Mouse (Mus musculus): ENCODE results near the gene Castor1. TPM values are rescaled to one million over a fixed set of nuclear protein-coding genes. Genes with fewer than 3 reads are reported as not detected.

The Castor1 gene
- total RNA-seq, 2 experiments from 2014 or later: 4.0 to 4.6 TPM

DNA sequence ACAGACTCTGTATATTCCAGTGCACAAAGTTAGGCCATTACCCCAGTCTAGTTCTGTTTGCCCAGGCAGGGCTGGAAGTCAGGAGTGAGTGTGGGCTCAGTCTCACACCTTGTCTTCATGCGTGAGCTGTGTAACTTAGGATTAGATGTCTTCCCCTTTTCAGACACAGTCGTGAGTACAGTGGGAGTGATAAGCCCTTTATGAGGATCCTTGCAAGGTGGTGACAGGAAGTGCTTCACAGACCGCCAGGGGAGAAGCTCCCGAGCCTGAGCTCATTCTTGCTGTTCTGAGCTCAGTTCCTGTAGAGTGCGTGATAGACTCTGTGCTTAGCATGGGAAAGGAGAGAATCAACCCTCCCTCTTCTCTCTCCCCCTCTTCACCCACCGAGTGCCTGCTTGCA is 11.5 kb upstream of the Castor1 start:
- no peak for DNase-seq

DNA sequence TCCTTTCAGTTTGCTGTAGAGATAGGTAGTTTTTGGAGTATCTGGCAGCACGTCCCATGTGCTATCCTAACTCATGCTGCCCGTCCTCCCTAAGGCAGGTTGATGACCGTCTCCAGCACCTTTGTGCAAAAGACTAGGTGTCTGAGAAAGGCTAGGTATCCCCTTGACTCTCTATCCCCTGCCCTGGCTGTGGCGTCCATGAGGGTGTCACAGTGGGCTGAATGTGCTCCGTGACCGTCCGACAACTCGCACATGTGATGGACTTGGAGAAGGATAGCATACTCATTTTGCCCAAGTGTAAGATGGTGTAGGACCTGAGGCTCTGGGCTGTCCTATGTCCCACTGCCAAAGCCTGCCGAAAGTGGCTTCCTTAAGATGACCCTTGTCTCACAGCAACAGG is 10.4 kb upstream of the Castor1 start:
- no peak for DNase-seq

DNA sequence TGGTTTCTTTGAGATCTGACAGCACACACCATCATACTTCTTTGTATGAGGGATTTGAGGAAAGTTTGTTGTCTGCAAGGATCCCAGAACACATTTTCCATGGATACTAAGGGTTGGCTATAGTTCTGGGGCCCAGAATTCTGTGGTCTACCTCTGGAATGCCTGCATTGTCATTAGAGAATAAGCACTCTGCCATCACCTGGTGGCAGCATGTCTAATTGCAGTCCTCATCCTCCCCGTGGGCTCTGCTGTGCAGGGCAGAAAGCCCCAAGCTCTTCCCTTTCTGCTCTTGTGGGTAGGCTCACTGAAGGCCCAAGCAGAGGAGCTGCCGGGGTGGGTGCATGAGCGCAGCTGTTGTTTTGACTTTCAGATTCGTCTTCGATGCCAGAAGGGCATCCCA is 8.5 kb upstream of the Castor1 start:
- DNase-seq: no peak

DNA sequence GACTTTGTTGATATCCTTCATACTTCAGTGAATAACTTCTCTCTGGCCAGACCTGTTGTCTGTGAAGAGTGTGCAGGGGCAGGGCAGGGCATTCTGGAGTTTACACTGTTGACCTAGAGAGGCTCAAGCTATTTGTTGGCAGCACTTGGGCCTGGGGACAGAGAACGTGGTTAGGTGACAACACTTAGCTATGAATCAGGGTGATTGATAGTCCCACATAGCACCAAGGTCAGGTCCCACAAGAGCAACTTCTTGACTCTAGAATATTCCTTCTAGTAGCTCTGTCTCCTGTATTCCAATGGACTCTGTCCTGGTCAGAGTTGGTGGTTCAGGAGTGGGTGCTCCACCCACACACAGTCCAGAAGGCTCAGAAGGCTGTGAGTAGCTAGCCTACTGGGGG is 7.2 kb upstream of the Castor1 start:
- peak; percentile 40 to 50 for DNase-seq

DNA sequence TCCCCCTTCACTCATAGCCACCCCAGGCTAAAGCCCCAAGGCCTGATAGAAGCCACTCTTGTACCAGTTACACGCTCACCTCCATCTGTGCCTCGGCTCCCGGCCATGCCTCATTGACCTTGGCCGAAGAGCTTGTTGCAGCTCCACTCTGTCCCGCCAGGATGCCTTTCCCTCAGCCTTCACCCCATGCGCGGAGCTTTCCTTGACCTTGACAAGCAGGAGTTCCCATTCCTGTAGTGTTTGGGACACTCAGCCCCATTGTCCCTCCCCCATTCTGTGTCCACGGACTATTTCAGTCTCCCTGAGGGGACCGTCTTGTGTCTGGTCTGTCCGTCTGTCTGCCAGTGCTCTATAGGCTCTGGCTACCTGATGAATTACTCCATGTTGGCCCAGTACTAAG is 4.9 kb upstream of the Castor1 start:
- peak; percentile 55 for DNase-seq

DNA sequence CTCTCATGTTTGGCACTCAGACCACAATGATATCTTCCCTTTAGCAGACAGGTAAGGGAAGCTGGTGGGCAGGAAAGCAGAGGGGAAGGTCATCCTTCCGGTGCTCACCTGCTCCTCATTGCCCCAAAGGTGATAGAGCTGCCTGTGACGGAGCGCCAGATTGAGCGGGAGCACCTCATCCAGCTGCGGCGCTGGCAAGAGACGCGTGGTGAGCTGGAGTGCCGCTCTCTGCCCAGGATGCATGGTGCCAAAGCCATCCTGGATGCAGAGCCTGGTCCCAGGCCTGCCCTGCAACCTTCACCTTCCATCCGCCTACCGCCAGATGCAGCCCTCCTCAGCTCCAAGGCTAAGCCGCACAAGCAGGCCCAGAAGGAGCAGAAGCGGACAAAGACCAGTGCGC is 3.5 kb upstream of the Castor1 start:
- no peak for DNase-seq

DNA sequence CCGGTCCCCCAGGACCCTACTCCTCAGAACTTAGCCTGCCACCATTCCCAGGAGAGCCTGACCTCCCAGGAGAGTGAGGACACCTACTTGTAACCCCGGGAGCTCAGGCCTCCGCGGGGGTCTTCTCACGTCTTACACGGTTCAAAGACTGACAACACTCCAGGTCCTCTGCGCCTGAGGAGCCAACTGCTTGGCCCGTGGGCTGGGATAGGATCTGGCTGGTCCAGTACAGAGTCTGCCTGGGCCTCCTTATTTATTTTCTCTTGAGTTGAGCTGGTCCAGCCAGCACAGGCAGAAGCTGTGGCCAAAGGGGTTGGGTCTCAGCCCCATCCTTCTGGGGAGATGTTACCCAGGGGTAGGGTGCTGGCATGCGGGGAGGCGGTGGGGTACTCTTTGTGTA is 3.0 kb upstream of the Castor1 start:
- no peak for DNase-seq

DNA sequence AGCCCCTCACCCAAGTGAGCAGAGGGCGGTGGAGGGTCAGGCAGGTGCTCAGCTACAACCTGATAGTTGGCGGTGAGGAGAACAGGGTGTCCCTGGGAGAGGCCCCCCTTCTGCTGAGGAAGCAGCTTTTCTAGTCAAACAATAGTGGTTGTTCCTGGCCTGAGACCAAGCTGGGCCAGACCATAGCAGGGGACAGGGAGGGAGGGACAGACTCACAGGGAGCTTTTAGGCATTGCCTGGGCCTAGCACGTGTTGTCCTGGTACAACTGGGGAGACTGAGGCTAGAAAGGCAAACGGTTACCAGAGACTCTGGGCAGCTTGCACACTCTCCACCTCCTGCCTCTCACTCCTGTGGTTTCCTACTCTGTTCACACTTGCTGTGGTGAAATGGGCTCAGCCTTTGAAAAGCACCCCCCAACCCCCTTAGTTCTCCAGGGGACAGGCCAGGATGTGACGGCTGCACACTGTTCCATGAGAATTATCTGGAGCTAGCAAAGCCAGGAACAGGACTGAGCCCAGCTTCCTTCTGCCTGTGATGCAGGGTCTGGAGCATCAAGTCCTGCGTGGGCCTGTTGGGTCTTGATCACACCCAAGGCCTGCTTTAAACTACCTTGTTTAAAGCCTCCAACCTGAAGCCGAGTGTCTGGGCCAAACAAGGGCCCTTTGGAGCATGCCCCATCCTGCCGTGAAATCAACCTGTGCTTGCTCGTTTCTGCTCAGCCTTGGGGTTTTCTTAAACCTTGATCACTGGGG is 1.6 kb upstream of the Castor1 start:
- DNase-seq: peak; percentile 52 to 59

DNA sequence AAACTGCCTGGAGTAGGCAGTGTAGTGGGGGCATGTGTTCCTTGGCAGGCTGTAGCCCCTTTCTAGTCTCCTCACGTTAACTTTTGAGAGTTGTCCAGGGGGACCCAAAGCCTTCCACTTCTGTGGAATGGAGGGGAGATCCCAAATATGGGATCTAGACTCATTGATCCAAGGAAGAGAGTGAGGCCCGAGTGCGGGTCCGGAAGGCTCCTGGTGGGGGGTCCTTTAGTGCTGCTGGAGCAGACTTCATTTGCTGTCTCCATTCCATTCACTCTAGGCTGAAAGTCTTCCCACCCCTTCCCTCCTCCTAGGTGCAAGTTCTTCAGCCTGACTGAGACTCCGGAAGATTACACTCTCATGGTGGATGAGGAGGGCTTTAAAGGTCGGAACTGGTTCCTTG is 612 bp downstream of the Castor1 start:
- DNase-seq: no peak

DNA sequence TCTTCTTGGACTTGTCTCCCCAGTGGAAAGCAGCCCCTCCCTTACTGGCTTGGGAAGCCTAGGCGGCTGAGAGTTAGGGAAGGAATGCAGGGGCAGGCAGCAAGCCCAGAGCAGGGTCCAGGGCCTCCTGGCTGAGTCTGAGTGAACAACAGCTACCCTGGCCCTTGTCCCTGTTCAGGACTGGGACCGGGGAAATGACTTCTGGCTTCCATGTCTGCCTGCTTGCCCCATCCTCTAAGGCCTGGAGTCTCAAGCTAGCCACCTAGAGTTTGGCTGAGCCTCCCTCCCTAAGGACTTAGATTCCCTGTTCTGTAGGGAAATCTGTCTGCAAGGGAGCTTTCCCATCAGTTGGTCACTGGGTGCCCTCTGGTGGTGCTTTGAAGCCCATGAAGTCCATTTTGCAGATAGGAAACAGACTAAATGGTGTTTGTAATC is 1.3 kb downstream of the Castor1 start:
- peak; percentile 80 to 87 for DNase-seq

DNA sequence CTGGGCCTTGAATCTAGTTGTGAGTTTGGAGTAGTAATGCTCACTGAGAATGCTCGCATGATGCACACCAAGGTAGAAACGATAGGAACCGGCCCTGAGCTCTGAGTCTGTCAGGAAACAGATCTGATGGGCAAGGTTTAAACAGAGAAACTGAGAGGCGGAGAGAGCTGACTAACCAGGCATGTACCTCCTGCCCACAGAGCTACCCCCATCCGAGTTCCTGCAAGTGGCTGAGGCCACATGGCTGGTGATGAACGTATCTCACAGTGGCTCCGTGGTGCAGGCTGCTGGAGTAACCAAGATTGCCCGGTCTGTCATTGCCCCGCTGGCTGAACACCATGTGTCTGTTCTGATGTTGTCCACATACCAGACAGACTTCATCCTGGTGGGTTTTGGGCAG is 1.9 kb downstream of the Castor1 start:
- no peak for DNase-seq

DNA sequence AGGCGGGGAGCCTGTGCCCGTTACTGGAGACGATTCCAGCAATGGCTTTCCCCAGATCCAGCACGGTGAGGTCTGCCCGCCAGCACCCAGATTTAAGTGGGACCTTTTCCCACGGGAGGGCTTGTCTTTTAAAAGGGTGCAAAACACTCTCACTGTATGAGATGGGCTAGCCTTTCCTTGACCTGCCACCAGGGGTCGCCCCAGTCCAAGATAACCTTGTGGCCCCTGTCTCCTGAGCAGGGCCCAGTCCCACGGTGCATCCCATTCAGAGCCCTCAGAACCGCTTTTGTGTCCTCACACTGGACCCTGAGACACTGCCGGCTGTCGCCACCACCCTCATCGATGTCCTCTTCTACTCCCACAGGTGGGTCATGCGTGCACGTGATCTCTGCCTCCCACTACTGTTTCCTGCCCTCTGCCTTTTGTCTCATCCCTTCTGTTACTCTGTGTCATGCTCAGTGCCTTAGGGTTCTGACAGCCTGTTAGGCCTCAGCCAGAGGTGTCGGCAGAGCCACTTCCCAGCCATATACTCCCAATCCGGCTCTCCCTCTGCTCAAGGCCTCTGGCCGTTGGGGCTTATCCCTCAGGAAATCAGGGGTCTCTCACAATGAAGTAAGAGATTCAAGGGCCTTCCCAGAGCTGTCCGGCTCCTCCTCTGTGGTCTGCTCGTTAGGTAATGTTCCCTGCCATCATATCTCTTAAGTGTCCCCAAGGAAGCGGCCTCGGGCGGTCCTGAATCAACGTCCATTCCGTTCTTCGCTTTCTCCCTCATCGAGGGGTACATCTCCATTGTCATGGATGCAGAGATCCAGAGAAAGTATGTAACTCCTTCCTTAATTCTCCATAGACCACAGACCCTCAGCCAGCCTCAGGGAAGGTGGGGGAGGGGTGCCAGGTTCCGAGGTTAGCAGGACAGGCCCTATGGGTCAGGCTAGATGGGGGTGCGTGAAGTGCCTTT is 2.7 kb downstream of the Castor1 start:
- DNase-seq: peak; percentile 87 to 91

DNA sequence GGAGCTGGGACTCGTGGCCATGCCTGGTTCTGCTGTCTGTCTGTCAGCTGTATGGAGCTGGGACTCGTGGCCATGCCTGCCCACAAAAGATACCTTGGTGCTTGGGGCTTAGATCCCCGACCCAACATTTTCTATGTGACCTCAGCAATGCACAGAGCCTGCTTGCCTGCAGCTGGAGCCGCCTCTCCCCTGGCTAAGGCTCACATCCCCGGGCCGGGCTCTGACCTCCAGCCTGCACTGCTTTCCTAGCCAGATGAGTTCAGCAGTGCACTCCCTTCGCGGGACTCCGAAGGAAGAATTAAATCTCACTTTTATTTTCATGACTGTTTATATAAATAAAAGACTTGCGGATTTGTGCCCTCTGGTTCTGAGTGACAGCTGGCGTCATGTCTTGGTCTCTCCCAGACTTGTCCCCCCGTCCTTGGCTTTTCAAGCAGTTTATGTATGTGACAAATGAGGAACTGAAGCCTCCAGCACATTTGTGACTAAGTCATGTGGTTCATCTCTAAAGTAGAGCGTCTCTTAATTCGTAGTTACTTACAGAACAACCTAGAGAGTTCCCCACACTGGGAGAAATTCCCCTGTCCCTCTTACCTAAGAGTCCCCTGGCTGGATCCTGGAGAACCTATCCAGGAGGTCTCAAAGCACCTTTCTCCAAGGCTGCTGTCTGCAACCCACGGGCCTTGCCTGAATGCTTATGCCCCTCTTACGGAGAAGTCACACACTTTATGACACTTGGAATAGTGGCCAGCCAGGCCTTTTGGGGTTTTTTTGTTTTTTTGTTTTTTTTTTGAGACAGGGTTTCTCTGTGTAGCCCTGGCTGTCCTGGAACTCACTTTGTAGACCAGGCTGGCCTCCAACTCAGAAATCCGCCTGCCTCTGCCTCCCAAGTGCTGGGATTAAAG is 4.3 kb downstream of the Castor1 start:
- DNase-seq: no peak

DNA sequence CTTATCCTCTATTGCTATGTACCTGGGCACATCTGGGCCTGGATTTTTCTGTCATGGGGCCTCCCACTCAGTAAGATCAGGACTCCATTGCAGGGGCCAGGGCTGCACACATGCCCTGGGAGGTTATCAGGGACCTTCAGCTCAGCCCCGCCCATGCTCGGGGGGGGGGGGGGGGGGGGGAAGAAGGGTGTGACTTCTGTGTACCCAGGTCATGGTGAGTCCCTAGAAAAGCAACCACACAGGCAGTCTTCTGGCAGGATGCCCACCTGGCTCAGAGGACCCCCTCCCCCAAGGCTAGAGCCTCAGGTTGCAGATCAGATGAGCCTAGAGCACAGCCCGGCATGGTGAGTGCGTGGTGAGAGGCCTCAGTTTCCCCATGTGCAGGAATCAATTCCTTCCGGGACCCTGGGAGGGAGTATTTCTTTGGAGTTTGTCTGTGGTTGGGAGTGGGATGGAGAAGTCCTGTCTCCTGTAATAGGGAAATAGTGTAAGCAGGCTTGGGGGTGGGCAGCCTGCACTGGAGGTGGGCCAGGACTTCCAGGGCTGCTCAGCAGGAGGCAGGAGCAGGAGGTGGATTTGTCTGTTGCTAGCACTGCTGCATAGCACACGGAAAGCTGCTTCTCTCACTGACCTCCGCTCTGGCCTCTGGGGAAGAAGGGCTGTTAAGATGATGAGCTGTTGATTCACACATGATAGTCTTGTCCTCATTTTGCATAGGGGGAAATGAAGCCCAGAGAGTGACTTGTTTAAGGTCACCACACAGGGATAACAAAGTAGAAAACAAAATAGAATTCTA is 5.6 kb downstream of the Castor1 start:
- DNase-seq: no peak

DNA sequence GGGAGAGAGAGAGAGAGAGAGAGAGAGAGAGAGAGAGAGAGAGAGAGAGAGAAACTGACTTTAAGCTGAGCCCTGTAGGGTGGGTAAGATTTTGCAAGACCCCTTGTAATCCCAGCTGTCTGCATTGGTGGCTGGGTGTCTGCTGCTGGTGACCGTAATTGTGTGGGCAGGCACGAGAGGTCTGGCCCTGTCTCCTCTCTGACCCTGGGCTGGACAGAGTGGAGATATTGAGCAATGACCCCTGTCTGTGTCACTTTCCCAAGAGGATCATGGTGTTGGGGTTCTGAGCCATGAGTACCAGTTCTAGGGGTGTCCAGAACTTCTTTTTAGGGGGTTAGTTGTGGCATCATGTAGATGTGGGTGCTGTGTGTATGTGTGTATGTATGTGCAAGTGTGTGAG is 6.2 kb downstream of the Castor1 start:
- peak in 1 of 2 experiments; percentile 54 for DNase-seq

DNA sequence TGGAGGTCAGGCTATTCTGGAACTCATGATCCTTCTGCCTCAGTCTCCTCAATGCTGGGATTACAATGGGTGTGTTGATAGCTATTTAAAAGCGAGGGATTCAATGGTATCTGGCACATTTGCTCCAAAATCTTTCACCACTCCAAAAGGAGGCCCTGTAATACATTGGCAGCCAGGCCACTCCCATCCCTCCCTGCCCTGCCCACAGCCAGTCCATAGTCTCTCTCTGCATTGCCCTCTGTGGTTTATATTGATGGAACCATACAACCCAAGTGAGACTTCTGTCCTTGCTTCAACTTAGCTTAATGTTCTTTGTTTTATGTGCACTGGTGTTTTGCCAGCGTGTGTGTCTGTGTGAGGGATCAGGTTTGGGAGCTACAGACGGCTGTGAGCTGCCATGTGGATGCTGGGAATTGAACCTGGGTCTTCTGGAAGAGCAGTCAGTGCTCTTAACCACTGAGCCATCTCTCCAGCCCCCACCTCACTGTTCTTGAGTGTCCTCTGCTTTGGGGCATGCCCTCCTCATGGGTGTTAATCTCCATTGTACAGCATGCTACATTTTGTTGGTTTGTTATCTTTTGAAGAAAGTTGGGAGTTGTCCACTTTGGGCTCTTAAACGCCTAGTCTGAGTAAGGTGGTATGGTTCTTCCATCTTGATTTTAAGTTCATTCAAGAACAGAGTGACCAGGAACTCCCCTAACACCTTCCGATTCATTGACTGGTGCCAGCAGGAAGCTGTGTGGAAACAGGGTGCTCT is 8.7 kb downstream of the Castor1 start:
- DNase-seq: no peak

DNA sequence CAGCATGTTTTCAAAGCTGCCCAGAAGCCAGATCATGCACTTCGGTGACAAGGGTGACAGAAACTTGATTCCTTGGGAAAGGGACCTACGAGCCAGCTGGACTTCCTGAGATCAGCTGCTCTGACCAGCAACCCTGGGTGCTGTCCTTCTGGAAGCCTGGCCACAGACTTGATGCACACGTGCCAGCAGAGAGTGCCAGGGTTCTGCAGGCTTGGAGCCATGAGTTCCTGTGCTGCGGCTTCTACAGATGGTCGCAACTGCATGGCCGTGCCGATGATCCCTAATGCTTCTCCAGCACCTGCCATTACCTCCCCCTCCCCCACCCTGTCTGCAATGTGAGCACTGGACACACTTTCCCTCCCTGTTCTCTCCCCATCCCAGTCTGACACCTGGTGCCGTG is 10.4 kb downstream of the Castor1 start:
- peak; percentile 55 to 76 for DNase-seq

DNA sequence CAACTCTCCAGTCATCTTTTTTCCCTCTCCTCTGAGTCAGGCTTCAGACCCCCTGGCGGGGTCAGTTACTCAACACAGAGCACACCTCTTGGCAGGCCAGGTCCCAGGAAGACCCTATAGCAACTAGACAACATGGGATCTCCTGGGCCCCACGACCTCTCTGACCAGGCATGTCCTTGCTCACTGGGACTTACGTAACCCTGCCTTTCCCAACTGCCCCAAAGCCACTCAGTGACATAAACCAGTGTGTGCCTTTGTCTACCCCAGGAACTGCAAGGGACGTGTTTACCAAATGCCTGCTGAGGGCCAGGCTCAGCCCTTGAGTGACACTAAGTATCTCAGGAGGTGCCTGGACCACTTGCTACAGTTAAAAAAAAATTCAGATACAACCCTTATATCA is 11.8 kb downstream of the Castor1 start:
- DNase-seq: peak in 1 of 2 experiments; percentile 43

DNA sequence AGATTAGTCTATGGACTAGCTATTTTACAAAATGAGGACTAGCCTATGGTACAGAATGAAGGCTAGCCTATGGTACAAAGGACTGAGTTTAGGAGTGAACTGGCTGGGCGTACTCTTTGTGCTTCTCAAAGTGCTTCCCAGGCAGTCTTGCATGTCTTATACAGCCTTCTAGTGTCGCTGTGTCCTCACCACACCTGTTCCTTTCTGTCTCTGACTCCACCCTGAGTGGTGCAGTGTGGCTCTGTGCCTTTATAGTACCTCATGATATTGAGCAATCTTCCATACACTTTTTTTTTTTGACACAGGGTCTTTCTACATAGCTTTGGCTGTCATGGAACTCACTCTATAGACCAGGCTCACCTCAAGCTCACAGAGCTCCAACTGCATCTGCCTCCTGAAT is 13.4 kb downstream of the Castor1 start:
- DNase-seq: no peak

DNA sequence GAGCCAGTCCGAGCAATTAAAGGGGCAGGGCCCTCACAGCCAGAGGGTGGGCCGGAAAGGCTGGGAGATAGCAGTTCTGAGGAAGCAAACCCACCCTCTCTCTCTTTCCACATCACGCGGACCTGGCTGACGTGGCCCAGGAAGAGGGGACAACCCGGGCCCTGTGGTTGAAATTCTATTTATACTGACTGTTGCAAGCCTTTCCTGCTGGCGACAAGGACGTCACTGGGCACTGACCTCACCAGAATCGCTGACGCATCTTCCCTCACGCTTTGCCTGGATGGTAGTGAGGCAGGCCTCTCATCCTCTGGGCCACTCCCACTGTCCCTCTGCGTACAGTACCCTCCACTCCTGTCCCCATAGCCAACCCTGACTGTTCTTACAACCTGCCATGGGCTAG is 14.6 kb downstream of the Castor1 start:
- DNase-seq: no peak

Data from adrenal gland, postnatal 36 days (tissue).